Mouse (Mus musculus) kidney, postnatal 14 days (tissue): Measurements from ENCODE around the gene Suv39h1.
A peak's percentile ranks its signal among the peaks of the same experiment; 100 is the strongest.
"Not testable (repeated sequence)": the region's sequence is repeated elsewhere in the genome, so short reads cannot be mapped to it uniquely, and the experiment has no call there.

Source experiments
- DNase-seq: peaks from one replicate; pipeline ENCODE4 v3.0.0; 2022; ENCODE audit warnings: mixed read lengths

Suv39h1 gene

GRCm38 (mm10) chrX:8074430-8075014 is at the start of gene Suv39h1:
TSS of gene Suv39h1 (minus strand) at chrX:8074760.
- peak; percentile 96 for DNase-seq

- no peak for DNase-seq
Measured at GRCm38 (mm10) chrX:8123821-8124470, 49.4 kb upstream of the Suv39h1 start.

- no peak for DNase-seq
Measured at GRCm38 (mm10) chrX:8117264-8117663, 42.7 kb upstream of the Suv39h1 start.

- DNase-seq: no peak
Measured at GRCm38 (mm10) chrX:8115275-8115674, 40.7 kb upstream of the Suv39h1 start.

GRCm38 (mm10) chrX:8105019-8105418 is 30.5 kb upstream of the Suv39h1 start:
- no peak for DNase-seq

- DNase-seq: no peak
Measured at GRCm38 (mm10) chrX:8102213-8102668, 27.7 kb upstream of the Suv39h1 start.

GRCm38 (mm10) chrX:8101017-8101416 is 26.5 kb upstream of the Suv39h1 start:
- peak; percentile 9 for DNase-seq

GRCm38 (mm10) chrX:8099435-8099834 is 24.9 kb upstream of the Suv39h1 start:
- no peak for DNase-seq

- peak; percentile 98 for DNase-seq
Measured at GRCm38 (mm10) chrX:8096787-8097242, 22.3 kb upstream of the Suv39h1 start.

GRCm38 (mm10) chrX:8096068-8096786 is 21.7 kb upstream of the Suv39h1 start:
- DNase-seq: peak; percentile 86

GRCm38 (mm10) chrX:8095546-8095945 is 21.0 kb upstream of the Suv39h1 start:
- no peak for DNase-seq

GRCm38 (mm10) chrX:8090954-8091347 is 16.4 kb upstream of the Suv39h1 start:
- DNase-seq: not testable (repeated sequence)

GRCm38 (mm10) chrX:8090346-8090953 is 15.9 kb upstream of the Suv39h1 start, which contains the start of gene Was:
TSS of gene Was (minus strand) at chrX:8090498.
- DNase-seq: no peak

- no peak for DNase-seq
Measured at GRCm38 (mm10) chrX:8089746-8090145, 15.2 kb upstream of the Suv39h1 start.

- no peak for DNase-seq
Measured at GRCm38 (mm10) chrX:8085611-8086010, 11.1 kb upstream of the Suv39h1 start.

GRCm38 (mm10) chrX:8084771-8085259 is 10.3 kb upstream of the Suv39h1 start:
- DNase-seq: no peak

- DNase-seq: no peak
Measured at GRCm38 (mm10) chrX:8075104-8075503, 544 bp upstream of the Suv39h1 start.

- DNase-seq: peak; percentile 17
Measured at GRCm38 (mm10) chrX:8073881-8074429, 605 bp downstream of the Suv39h1 start.

- DNase-seq: no peak
Measured at GRCm38 (mm10) chrX:8069166-8069565, 5.4 kb downstream of the Suv39h1 start.

GRCm38 (mm10) chrX:8051044-8051781 is 23.3 kb downstream of the Suv39h1 start:
- not testable (repeated sequence) for DNase-seq

- DNase-seq: no peak
Measured at GRCm38 (mm10) chrX:8033009-8033408, 41.6 kb downstream of the Suv39h1 start.

GRCm38 (mm10) chrX:8026811-8027210 is 47.7 kb downstream of the Suv39h1 start:
- DNase-seq: no peak
